ENCODE assay signal across 8 mouse cellular contexts in genomic region chr10:21995661-21996308, GRCm38 (mm10).
DNase-seq lines count a peak whose midpoint lies in the region; ATAC-seq lines count a peak whose summit lies in the region.

No protein-coding gene starts in this region.

- peak; percentile 92 to 95 for DNase-seq in B cell, adult 2 months
- DNase-seq in adrenal gland, postnatal 25 days: peak; percentile 80
- peak; percentile 83 for DNase-seq in kidney, postnatal 14 days
- DNase-seq in thymus, postnatal 10 days (ENCODE audit: low spot score in 2 of 2): peak; percentile 70 to 88

- H3K9ac ChIP-seq in embryonic facial prominence, embryonic 15.5 days: 0 out of 2 replicates have a peak overlapping the region, but pooled peaks have one; percentile 27
- peak overlapping the region; percentile 55 for H3K9ac ChIP-seq in heart, embryonic 14.5 days (ENCODE audit: low read length)
- H3K9ac ChIP-seq in liver, embryonic 16.5 days (ENCODE audit: low read depth, low read length): no peak overlapping the region
- no peak overlapping the region for H3K9ac ChIP-seq in neural tube, embryonic 14.5 days (replicated peaks; ENCODE audit: low read depth, low read length)

- H3K27ac ChIP-seq in embryonic facial prominence, embryonic 15.5 days (replicated peaks): no peak overlapping the region
- H3K27ac ChIP-seq in heart, embryonic 14.5 days (replicated peaks in 1 of 2; ENCODE audit: control insufficient read depth in 1 of 2, insufficient read depth in 1 of 2, low read depth in 2 of 2, low read length in 2 of 2): no peak overlapping the region
- no peak overlapping the region for H3K27ac ChIP-seq in liver, embryonic 16.5 days (ENCODE audit: low read length)
- no peak overlapping the region for H3K27ac ChIP-seq in neural tube, embryonic 14.5 days (ENCODE audit: low read depth, low read length)

- peak overlapping the region; percentile 74 for H3K4me2 ChIP-seq in embryonic facial prominence, embryonic 15.5 days (replicated peaks)
- peak overlapping the region; percentile 95 for H3K4me2 ChIP-seq in heart, embryonic 14.5 days (ENCODE audit: low read length)
- peak overlapping the region; percentile 67 for H3K4me2 ChIP-seq in liver, embryonic 16.5 days (ENCODE audit: low read depth, low read length)
- peak overlapping the region; percentile 97; the same call in 1 of the 2 replicates for H3K4me2 ChIP-seq in neural tube, embryonic 14.5 days (ENCODE audit: low read depth, low read length)

- peak overlapping the region; percentile 54 for H3K4me3 ChIP-seq in embryonic facial prominence, embryonic 15.5 days (replicated peaks)
- peak overlapping the region; percentile 15 to 71 for H3K4me3 ChIP-seq in heart, embryonic 14.5 days (ENCODE audit: control insufficient read depth in 1 of 2, insufficient read depth in 1 of 2, low read depth in 1 of 2, low read length in 2 of 2)
- H3K4me3 ChIP-seq in liver, embryonic 16.5 days (ENCODE audit: low read depth, low read length): peak overlapping the region; percentile 46
- H3K4me3 ChIP-seq in neural tube, embryonic 14.5 days (ENCODE audit: low read depth, low read length): peak overlapping the region; percentile 64; the same call in 1 of the 2 replicates

- no peaks in the 10 kb centered on the region for H3K9me3 ChIP-seq in embryonic facial prominence, embryonic 15.5 days (replicated peaks)
- no peaks in the 10 kb centered on the region for H3K9me3 ChIP-seq in heart, embryonic 14.5 days (ENCODE audit: control insufficient read depth, low read length)
- no peaks in the 10 kb centered on the region for H3K9me3 ChIP-seq in liver, embryonic 16.5 days (replicated peaks; ENCODE audit: control insufficient read depth, low read length)
- H3K9me3 ChIP-seq in neural tube, embryonic 14.5 days (ENCODE audit: control insufficient read depth, low read length): no peaks in the 10 kb centered on the region

- peaks cover 13% of the 10 kb centered on the region; the same call in 1 of the 2 replicates for H3K36me3 ChIP-seq in embryonic facial prominence, embryonic 15.5 days
- peaks cover 26% of the 10 kb centered on the region for H3K36me3 ChIP-seq in heart, embryonic 14.5 days (ENCODE audit: control insufficient read depth, insufficient read depth, low read length)
- H3K36me3 ChIP-seq in liver, embryonic 16.5 days (ENCODE audit: control insufficient read depth, insufficient read depth): no peaks in the 10 kb centered on the region
- no peaks in the 10 kb centered on the region; the same call in 1 of the 2 replicates for H3K36me3 ChIP-seq in neural tube, embryonic 14.5 days (ENCODE audit: control insufficient read depth, insufficient read depth, low read length)

- H3K27me3 ChIP-seq in embryonic facial prominence, embryonic 15.5 days: no peaks in the 10 kb centered on the region
- H3K27me3 ChIP-seq in heart, embryonic 14.5 days (ENCODE audit: control insufficient read depth, insufficient read depth, low read length): no peaks in the 10 kb centered on the region
- H3K27me3 ChIP-seq in liver, embryonic 16.5 days (ENCODE audit: control insufficient read depth, insufficient read depth, low read depth, low read length): peaks cover 33% of the 10 kb centered on the region
- peaks cover 4% of the 10 kb centered on the region; the same call in 1 of the 2 replicates for H3K27me3 ChIP-seq in neural tube, embryonic 14.5 days (ENCODE audit: control insufficient read depth, insufficient read depth, low read length)

- no peak for ATAC-seq in embryonic facial prominence, embryonic 15.5 days (ENCODE audit: insufficient number of reproducible peaks, low FRiP score, low TSS enrichment, low read depth)
- ATAC-seq in heart, embryonic 14.5 days (ENCODE audit: insufficient number of reproducible peaks, insufficient read depth, low FRiP score, low read depth): no peak
- no peak for ATAC-seq in liver, embryonic 16.5 days (ENCODE audit: low read depth)
- ATAC-seq in neural tube, embryonic 14.5 days (ENCODE audit: low read depth): no peak

- H3K4me1 ChIP-seq in embryonic facial prominence, embryonic 15.5 days: peaks cover 50% of the 10 kb centered on the region
- peaks cover 7 to 12% of the 10 kb centered on the region in 2 experiments; a peak in 2 of 4 replicates for H3K4me1 ChIP-seq in heart, embryonic 14.5 days (ENCODE audit: control insufficient read depth in 2 of 2, insufficient read depth in 2 of 2, low read length in 2 of 2)
- H3K4me1 ChIP-seq in liver, embryonic 16.5 days (ENCODE audit: control insufficient read depth, low read depth, low read length): no peaks in the 10 kb centered on the region; the same call in none of the 2 replicates
- H3K4me1 ChIP-seq in neural tube, embryonic 14.5 days (ENCODE audit: control insufficient read depth, insufficient read depth, low read length): peaks cover 4% of the 10 kb centered on the region; the same call in 1 of the 2 replicates

- WGBS in embryonic facial prominence, embryonic 15.5 days: 51% methylated on average over 11 of the region's 11 CpGs
- WGBS in heart, embryonic 14.5 days: 41% methylated on average over 11 of the region's 11 CpGs
- WGBS in liver, embryonic 16.5 days (ENCODE audit: insufficient replicate concordance): 48% methylated on average over 11 of the region's 11 CpGs
- WGBS in neural tube, embryonic 14.5 days: 61% methylated on average over 11 of the region's 11 CpGs

Comparison
In these comparisons a context has a peak if more than half of its experiments do, and no peak if none do; other contexts are left out.
1. H3K9ac ChIP-seq: peak in embryonic facial prominence, embryonic 15.5 days (single experiment) and heart, embryonic 14.5 days (single experiment); none in liver, embryonic 16.5 days (single experiment) and neural tube, embryonic 14.5 days (single experiment).
2. Peak in every context shown above with its lines, with median percentiles within 50 percentile points of each other: DNase-seq, H3K4me2 ChIP-seq and H3K4me3 ChIP-seq.